Mouse (Mus musculus): Measurements from ENCODE around the gene Olfr658.

Olfr658 gene

DNA sequence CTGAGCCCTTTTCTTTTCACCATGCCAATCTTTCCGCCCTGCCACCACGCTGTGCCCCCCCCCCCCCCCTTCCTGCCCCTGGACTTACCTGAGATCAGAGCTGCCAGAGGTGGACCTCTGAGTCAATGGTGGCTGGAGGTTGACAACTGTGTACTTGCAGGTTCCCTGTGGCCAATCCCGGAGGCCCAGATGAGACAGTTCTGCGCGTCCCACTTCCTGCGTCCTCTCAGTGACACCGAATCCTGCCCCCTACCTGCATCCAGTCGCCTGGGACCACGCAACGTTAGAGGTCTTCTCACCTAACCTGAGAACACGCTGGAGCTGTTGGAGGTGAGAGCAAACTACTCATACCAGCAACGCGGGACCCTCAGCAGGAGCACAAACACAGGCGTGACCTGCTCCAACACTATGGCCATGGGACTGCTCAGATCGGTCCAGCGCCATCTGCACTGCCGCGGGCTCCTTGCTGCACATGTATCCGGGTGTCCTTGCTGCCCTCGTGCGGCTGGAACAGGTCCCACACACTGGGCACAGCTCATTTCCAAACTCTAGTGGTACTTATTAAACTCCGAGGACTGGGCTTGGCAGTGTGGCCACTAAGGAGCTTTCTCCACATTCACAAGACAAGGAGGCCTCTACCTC is at the start of gene Olfr658:
Olfr658 (minus strand) TSS at position 465 of the 642 bp plus-strand sequence.
- DNase-seq, result peak in 1 of 2 experiments; percentile 9

DNA sequence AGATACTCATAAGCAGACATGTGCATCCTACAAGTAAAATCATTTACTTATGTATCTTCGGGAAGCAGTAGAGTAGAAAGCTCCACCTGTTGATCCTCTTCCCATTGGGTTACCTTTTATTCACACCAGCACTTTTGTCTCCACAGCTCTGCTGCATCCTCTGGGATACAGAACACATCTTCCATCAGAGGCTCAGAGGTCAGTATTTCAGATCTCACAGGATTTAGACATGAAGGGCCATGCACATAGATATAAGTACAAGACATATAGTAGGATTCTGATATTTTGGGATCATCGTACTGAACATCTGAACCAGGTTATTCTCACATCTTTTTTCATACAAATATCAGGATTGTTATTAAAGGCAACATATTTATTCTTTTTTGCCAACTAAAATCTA is 39.1 kb upstream of the Olfr658 start, which contains the start of gene Olfr661:
Olfr661 (plus strand) TSS at position 301 of the 400 bp plus-strand sequence.
- DNase-seq, result no peak

DNA sequence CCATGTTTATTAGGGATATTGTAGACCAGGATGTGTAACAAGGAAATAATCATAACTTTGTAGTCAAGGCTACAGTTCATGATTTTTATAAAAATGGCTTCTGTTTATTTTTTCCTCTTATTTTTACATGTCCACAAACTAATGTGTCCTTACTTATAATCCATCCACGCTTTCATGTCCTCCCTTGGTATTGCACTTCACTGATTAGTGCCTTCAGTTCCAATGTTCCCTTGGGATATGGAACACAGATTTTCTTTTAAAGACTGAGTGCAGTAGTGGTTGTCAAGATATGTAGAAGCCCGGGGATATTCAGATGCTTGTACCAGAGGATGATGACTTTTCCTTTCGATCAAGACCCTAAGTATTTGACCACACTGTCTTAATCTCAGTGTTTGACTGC is 19.3 kb upstream of the Olfr658 start, which contains the start of gene Olfr659:
Olfr659 (plus strand) TSS at position 301 of the 400 bp plus-strand sequence.
- DNase-seq, result no peak

DNA sequence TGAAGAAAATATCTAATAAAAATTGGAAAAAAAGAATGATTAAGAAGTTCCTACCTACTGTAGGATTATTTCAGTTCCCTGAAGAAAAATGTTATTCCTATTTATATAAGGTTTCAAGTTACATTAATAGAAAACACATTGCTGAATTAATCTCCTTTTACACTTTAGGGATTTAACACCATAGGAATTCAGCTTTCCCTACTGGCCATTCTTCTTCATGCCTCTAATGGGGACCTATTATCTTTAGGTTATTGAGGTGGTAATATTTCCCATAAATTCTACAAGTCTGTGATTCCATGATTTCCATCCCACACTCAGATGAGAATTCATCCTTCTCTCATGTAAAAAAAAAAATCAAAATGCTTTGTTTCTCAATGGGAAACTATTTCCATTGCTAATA is 22.6 kb downstream of the Olfr658 start, which contains the start of gene Olfr657:
Olfr657 (plus strand) TSS at position 301 of the 400 bp plus-strand sequence.
- DNase-seq, result no peak

DNA sequence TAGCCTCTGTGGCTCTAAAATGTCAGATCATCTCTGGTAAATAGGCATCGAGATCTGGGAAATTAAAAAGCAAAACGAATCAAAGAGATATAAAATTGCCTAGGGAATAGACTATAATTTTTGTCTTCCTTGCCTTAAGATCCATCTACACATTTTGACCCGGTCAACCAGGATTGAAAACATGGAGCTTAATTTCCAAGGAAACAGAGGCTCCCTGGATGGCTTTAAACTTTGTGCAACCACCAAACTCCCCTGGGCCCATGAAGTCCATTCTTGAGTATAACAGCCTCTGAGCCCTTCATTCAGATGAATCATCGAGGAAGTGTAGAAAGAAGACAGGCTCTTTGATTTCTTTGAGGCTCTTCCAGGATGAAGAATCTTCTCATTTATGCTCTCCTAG is 33.5 kb downstream of the Olfr658 start, which contains the start of gene Olfr656:
Olfr656 (plus strand) TSS at position 301 of the 400 bp plus-strand sequence.
- no peak for DNase-seq

DNA sequence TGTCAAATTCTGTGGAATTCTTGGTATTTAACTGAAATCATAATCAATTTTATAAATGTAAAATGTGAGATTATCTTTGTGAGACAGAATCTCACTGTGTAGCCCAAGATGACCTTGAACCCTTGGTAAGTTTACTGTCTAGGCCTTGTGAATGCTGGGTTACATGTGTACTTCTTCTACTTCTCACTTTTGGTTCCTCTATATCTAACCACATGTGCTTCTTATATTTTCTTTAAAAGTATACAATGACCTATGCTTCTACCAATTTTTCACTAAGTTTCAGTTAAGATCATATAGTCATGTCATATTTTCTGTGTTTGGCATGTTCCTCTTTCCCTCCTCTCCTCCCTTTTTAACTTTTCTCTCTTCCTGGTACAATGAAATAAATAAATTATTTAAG is 42.4 kb downstream of the Olfr658 start:
- no peak for DNase-seq

DNA sequence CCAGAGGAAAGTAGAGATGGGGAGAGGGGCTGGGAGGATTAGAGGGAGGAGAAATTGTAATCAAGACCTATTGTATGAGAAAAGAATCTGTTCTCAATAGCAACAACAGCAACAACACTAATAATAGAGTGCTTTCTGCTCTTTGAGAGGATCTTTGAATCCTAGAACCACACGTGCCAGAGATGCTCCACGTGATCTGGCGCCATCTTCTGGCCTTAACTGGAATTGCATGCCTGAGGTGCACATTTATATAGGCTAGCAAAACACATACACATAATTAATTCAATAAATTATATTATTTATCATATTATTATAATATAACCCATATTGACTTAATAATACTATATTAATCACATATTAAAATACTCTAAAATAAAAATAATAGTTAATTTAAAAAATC is 43.9 kb downstream of the Olfr658 start:
- DNase-seq, result peak in 1 of 2 experiments; percentile 2

DNA sequence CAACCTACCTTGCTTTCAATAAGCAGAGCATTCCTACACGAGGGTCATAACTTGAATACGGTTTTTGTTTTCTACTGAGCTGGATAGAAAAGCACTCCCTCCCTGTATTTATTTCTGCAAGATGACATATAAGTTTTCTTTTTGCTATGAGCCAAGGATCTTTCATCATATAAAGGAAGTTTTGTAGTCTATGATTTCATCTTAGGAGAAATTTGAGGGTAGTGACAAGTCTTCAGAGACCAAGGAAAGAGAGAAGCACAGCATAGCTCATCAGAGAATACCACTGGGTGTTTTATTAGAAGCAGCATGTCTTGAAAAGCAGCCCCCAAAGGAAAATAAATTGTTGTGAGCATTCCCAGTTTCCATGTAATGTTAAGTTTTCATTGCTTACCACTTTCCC is 45.4 kb downstream of the Olfr658 start, which contains the start of gene Olfr655:
Olfr655 (minus strand) TSS at position 101 of the 400 bp plus-strand sequence.
- DNase-seq, result no peak

All from cerebellum, postnatal 25 days (tissue).